Mouse (Mus musculus) adrenal gland, adult (tissue): ENCODE data around the gene Ghitm.
A peak's percentile ranks its signal among the peaks of the same experiment; 100 is the strongest.

Experiments
- DNase-seq, 2 experiments: peaks; one replicate each; pipeline ENCODE4 v3.0.0; 2022 to 2023; ENCODE audit warnings: low spot score in 1 of 2; ENCODE audit not compliant: inconsistent age in 2 of 2

Ghitm gene

GRCm38 (mm10) chr14:37105846-37106245 lies 29.2 kb downstream of the Ghitm start:
- no peak for DNase-seq

GRCm38 (mm10) chr14:37104747-37105146 lies 30.3 kb downstream of the Ghitm start:
- peak in 1 of 2 experiments; percentile 11 for DNase-seq

GRCm38 (mm10) chr14:37102484-37102883 lies 32.6 kb downstream of the Ghitm start:
- DNase-seq = no peak

- DNase-seq = no peak
These were observed 33.5 kb downstream of the Ghitm start for GRCm38 (mm10) chr14:37101531-37101930.

- DNase-seq = peak; percentile 7 to 39
These were observed 37.0 kb downstream of the Ghitm start, which contains the start of gene Cdhr1 for GRCm38 (mm10) chr14:37097956-37098530. TSS of gene Cdhr1 (minus strand) at chr14:37098347.

- no peak for DNase-seq
These were observed 39.5 kb downstream of the Ghitm start for GRCm38 (mm10) chr14:37095556-37095955.

GRCm38 (mm10) chr14:37094436-37094835 lies 40.6 kb downstream of the Ghitm start:
- no peak for DNase-seq

GRCm38 (mm10) chr14:37083755-37084154 lies 51.3 kb downstream of the Ghitm start:
- no peak for DNase-seq

GRCm38 (mm10) chr14:37080724-37081123 lies 54.3 kb downstream of the Ghitm start:
- DNase-seq = no peak
